Mouse (Mus musculus): ENCODE measurements around the gene Ecpas. TPM values are rescaled to one million over a fixed set of nuclear protein-coding genes. Genes with fewer than 3 reads are reported as not detected.

The Ecpas gene
- polyA plus RNA-seq, 1 experiment from 2014 or later = 24.1 TPM

DNA sequence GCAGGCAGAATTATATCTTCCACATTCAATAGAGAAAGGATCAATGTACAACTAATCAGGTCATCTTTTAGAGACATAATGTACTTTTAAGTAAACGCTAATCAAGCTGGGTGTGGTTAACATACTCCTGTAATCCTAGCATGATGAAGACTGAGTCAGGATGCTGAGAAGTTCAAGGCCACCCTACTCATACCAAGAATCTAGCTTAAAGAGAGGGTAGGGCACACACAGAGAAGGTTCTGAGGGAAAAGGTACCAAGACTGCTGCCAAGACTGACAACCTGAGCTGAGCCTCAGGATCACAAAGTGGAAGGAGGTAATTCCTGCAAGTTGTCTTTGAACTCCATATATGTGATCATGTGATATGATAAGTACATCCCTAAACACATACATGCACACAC, 24.0 kb downstream of the Ecpas start:
- WGBS (ENCODE audit: missing documents) = 90% methylated on average over 1 of the region's 1 CpGs
- H3K36me3 ChIP-seq (ENCODE audit: inconsistent target) = no peaks in the 10 kb centered on the region
- H3K27ac ChIP-seq = no peak overlapping the region
- H3K4me3 ChIP-seq (ENCODE audit: inconsistent target) = no peak overlapping the region
- peaks cover 100% of the 10 kb centered on the region for H3K79me2 ChIP-seq (ENCODE audit: inconsistent target)

DNA sequence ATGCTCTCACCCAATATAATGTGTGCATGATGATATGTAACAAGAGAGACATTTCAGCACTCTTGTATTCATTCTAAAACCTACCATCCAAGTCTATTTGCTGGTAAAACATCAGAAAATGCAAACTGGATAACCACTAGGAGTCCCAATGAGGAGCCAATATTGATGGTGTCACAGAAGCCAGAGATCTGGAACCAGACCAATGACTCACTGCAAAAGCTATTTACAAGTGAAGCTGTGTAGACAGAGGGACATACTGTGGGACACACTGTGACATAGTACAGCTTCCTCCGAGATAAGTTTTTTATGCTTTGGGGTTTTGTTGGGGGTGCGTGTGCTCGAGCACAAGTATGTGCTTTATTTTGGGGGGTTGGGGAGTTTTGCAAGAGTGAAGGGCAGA, 24.9 kb downstream of the Ecpas start:
- 83% methylated on average over 3 of the region's 3 CpGs for WGBS (ENCODE audit: missing documents)
- Histone ChIP-seq H3K27ac (no peak overlapping the region), H3K79me2 (ENCODE audit: inconsistent target) (peaks cover 100% of the 10 kb centered on the region), H3K4me3 (ENCODE audit: inconsistent target) (no peak overlapping the region), H3K36me3 (ENCODE audit: inconsistent target) (no peaks in the 10 kb centered on the region)

DNA sequence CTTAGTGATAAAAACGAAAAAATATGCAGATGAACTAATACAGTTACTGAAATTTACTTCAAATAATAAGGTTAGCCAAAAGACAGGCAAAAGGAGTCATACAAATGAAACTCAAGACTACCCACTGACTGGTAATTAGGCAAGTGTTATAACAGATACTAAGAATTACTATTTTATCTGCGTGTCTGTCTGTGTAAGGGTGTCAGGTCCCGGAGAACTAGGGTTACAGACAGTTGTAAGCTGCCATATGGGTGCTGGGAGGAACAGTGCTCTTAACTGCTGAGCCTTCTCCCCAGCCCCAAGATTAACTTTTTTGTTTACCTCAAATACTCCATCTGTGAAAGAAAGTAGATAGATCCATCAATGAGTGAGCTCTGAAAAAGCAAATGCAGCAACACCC, 25.8 kb downstream of the Ecpas start:
- no peak overlapping the region for H3K4me3 ChIP-seq (ENCODE audit: inconsistent target)
- peaks cover 100% of the 10 kb centered on the region for H3K79me2 ChIP-seq (ENCODE audit: inconsistent target)
- no peaks in the 10 kb centered on the region for H3K36me3 ChIP-seq (ENCODE audit: inconsistent target)
- WGBS (ENCODE audit: missing documents) = 96% methylated on average over 3 of the region's 3 CpGs
- no peak overlapping the region for H3K27ac ChIP-seq

DNA sequence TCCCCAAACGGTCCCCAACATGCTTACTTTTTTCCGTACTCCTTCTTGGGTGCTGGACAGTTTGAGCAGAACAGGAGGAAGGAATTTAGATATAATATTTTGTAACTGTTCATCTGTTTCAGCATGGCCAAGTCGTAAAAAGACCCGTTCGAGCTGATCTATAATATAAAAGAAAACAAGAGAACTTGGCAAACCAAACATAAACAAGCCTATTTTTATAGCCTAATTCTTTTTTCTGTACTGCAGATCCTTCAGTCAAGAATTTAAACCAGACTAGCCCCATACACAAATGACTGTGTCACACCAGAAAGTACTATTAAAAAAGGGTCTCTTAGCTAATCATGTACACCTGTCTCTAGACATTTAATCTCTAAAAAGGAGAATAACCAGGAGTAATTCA, 27.2 kb downstream of the Ecpas start:
- Histone ChIP-seq H3K79me2 (ENCODE audit: inconsistent target) (peaks cover 99% of the 10 kb centered on the region), H3K36me3 (ENCODE audit: inconsistent target) (no peaks in the 10 kb centered on the region), H3K4me3 (ENCODE audit: inconsistent target) (no peak overlapping the region), H3K27ac (no peak overlapping the region)
- 97% methylated on average over 5 of the region's 5 CpGs for WGBS (ENCODE audit: missing documents)

DNA sequence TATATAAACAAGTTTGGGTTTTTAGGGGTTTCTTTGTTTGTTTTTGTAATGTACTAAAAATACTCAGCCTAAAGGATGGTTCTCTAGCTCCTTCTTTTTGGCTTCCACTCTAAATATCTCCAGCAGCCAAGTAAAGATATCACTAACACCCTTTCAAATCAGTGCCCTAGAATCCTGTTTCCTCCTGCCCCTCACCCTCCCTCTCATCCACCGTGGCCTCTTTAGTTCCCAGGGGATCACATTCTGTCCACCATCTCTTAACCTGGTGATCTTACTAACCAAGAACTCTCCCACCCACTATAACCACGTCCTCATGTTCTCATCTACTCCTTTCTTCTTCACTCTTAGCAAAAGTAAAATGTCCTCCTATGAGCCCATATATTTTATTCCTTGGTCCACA, 28.7 kb downstream of the Ecpas start:
- WGBS (ENCODE audit: missing documents) = 94% methylated on average over 2 of the region's 2 CpGs

DNA sequence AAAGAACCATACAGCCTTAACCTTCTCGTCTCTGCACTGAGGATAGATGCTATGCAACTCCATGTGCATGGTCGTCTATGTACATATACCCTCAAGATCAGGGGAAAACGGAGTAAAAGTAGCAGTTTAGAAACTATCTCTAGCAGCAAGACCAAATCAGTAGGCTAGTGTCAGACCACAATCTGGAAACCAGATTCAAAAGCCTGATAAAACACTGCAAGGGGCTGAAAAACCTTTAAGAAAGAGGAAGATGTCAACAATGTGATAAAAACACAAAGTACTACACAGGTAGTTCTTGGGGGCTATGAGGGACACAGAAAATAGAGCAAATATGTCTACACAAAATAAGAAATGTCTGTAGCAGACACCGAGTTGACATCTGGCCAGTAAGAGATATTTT, 38.2 kb downstream of the Ecpas start:
- Histone ChIP-seq H3K79me2 (ENCODE audit: inconsistent target) (peaks cover 11% of the 10 kb centered on the region; the same call in 1 of the 2 replicates), H3K27ac (no peak overlapping the region), H3K36me3 (ENCODE audit: inconsistent target) (peaks cover 51% of the 10 kb centered on the region), H3K4me3 (ENCODE audit: inconsistent target) (no peak overlapping the region)
- WGBS (ENCODE audit: missing documents) = 81% methylated on average over 4 of the region's 4 CpGs

More for the DNA sequence above, 28.7 kb downstream of the Ecpas start:
- Histone ChIP-seq H3K36me3 (ENCODE audit: inconsistent target) (no peaks in the 10 kb centered on the region), H3K4me3 (ENCODE audit: inconsistent target) (no peak overlapping the region), H3K79me2 (ENCODE audit: inconsistent target) (peaks cover 91% of the 10 kb centered on the region), H3K27ac (no peak overlapping the region)

DNA sequence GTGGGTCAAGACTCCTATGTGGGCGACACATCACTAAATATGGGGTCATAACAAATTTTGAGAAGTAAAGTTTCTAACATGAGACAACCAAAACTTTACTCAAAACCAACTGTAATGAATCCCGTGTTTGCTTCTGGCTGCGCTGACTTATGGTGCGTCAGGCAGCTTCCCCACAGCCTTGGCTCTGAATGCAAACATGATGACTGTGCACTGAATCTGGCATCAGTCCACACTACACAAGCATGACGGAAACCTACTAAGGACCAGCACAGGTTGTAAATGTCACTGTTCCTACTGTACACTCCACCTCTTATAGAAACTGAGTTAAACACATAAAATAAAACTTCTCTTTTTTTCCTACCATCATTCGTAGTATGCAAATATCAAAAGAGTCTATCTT, 45.3 kb downstream of the Ecpas start:
- Histone ChIP-seq H3K27ac (no peak overlapping the region), H3K79me2 (ENCODE audit: inconsistent target) (no peaks in the 10 kb centered on the region), H3K36me3 (ENCODE audit: inconsistent target) (peaks cover 30% of the 10 kb centered on the region; the same call in 1 of the 2 replicates), H3K4me3 (ENCODE audit: inconsistent target) (no peak overlapping the region)
- 72% methylated on average over 6 of the region's 6 CpGs for WGBS (ENCODE audit: missing documents)

DNA sequence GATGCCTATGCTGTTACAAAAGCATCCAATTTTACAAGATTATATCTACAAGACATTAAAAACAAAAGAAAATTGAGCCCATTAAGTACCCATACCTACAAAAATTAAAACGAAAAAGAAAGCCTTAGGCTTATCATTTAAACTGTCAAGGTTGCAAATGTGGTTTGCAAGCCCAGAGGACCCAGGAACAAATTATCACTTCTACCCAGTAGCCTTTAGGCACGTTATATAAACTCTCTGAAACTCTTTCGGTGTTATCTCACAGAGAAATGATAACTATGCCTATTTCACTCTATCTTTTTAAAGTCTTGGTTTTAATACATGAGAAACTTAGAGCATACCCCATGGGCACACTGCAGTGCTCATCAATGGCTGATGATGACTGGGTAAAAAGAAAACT, 79.6 kb downstream of the Ecpas start:
- no peak overlapping the region for H3K27ac ChIP-seq
- H3K4me3 ChIP-seq (ENCODE audit: inconsistent target) = no peak overlapping the region
- 94% methylated on average over 3 of the region's 3 CpGs for WGBS (ENCODE audit: missing documents)
- peaks cover 62% of the 10 kb centered on the region for H3K36me3 ChIP-seq (ENCODE audit: inconsistent target)
- H3K79me2 ChIP-seq (ENCODE audit: inconsistent target) = no peaks in the 10 kb centered on the region

DNA sequence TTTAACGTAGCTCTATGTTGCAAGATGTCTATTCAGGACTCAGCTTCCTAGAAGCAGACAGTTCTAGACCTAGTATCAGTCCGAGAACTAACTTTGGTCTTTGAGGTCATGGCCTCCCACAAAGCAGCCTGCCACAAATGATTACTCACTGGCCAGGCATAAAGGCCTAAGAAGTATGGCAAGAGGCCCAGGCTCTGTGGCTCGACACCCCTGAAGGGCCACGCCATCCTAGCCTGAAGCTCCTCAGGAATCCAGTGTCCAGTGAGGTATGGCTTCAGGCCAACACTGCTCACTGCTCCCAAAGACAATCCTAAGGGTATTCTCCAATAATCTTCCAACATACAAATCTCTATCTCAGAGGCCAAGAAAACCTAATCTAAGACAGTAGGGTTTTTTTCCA, 86.6 kb downstream of the Ecpas start:
- peaks cover 70% of the 10 kb centered on the region for H3K36me3 ChIP-seq (ENCODE audit: inconsistent target)
- no peak overlapping the region for H3K27ac ChIP-seq
- H3K79me2 ChIP-seq (ENCODE audit: inconsistent target) = no peaks in the 10 kb centered on the region
- no peak overlapping the region for H3K4me3 ChIP-seq (ENCODE audit: inconsistent target)
- 99% methylated on average over 4 of the region's 4 CpGs for WGBS (ENCODE audit: missing documents)

DNA sequence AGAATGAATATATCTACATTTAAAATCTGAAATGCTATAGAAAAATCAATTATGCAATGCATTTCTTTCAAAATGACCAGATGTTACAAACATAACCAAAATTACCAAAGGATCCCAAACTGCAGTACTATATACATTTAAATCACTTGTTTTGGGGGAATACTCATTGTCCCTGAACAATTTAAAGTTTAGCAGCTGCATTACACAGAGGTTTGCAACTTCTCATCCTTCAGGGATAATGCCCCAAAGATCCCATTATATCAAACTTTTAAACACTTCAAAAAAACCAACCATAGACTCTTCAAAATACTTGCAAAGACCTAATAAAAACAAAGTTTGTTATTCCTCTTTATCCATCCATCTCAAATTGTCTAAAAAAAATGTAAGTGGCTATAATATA, 124.9 kb downstream of the Ecpas start, which contains the start of gene Olfr267:
Gene Olfr267 (minus strand): TSS at position 101 of the 400 bp plus-strand sequence.
- Histone ChIP-seq H3K36me3 (ENCODE audit: inconsistent target) (no peaks in the 10 kb centered on the region), H3K4me3 (ENCODE audit: inconsistent target) (no peak within 1 kb of the TSS), H3K27ac (no peak within 1 kb of the TSS), H3K79me2 (ENCODE audit: inconsistent target) (no peaks in the 10 kb centered on the region)

DNA sequence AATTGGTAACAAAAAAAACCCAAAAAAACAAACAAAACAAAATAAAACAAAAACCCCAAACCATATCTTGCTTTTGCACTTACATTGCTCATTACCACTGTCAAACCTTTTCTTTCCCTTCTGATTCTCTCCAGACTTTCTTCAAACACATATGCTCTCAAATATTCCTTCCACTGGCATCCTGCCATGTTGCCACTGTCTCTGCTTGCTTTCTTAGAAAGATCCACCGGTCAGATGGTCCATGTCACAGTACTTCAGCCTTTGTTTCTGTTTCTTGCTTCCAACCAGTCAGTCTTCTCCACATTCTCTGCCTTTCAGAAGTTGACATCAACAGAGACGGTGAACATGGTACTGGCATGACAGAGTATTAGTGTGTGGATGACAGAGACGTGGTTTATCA, 125.9 kb downstream of the Ecpas start:
- H3K79me2 ChIP-seq (ENCODE audit: inconsistent target) = no peaks in the 10 kb centered on the region
- WGBS (ENCODE audit: missing documents) = 85% methylated on average over 3 of the region's 3 CpGs
- no peak overlapping the region for H3K27ac ChIP-seq

DNA sequence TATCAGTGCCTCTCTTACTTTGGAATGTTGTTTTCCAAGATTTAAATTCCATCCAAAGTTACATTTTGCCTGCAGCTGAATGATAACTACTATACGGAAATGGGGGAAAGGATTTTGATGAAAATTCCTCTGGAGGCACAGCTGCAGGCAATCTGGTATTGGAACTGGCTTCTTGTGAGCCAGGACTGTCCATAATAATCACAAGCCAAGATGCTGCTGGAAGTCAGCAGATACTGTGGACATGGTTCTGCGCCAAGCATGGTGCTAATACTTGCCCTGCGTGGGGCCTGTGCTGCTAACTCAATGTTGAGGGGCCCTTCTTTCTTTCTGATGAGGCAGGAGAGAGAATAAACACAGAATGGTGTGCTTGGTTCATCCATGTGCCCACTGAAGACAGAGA, 149.1 kb downstream of the Ecpas start:
- 88% methylated on average over 3 of the region's 3 CpGs for WGBS (ENCODE audit: missing documents)

More for the DNA sequence above, 125.9 kb downstream of the Ecpas start:
- no peaks in the 10 kb centered on the region for H3K36me3 ChIP-seq (ENCODE audit: inconsistent target)
- no peak overlapping the region for H3K4me3 ChIP-seq (ENCODE audit: inconsistent target)

DNA sequence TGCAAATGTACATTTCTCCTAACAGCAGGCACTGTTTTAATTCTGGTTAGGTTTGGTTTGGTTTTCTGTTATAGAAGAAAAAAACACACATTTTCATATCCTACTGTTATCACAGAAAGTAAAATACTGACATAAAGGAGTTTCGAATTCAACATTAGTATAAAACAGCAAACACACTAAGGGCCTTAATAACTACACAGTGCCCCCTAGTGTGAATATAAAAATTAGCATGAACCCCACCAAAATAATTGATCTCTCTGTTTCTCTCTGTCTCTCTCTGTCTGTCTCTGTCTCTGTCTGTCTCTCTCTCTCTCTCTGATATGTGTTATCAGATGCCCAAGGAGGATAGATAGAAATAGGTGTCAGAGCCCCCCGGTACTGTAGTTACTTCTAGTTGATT, 163.0 kb downstream of the Ecpas start:
- H3K36me3 ChIP-seq (ENCODE audit: inconsistent target) = no peaks in the 10 kb centered on the region
- no peak overlapping the region for H3K4me3 ChIP-seq (ENCODE audit: inconsistent target)
- WGBS (ENCODE audit: missing documents) = 40% methylated on average over 2 of the region's 2 CpGs
- no peaks in the 10 kb centered on the region for H3K79me2 ChIP-seq (ENCODE audit: inconsistent target)
- no peak overlapping the region for H3K27ac ChIP-seq

More for the DNA sequence above, 149.1 kb downstream of the Ecpas start:
- Histone ChIP-seq H3K36me3 (ENCODE audit: inconsistent target) (no peaks in the 10 kb centered on the region), H3K27ac (no peak overlapping the region), H3K79me2 (ENCODE audit: inconsistent target) (no peaks in the 10 kb centered on the region), H3K4me3 (ENCODE audit: inconsistent target) (no peak overlapping the region)

DNA sequence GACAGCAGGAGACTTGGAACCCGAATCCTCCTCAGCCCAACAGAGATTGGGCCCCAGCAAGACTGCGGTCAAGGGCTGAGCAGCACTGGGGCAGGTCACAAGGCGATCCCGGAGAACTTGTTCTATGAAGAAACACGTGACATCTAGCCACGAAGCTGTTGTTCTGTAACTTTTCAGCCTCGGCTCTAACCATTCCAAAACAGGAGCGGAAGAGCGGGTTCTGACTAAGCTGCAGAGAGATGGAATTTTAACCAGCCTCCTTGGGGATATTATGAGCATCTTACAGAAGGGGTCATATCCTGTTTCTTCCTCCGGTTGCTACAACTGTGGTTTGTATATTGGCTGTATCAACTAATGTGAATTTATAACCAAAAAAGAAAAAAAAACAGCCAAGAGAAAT, 163.4 kb downstream of the Ecpas start:
- Histone ChIP-seq H3K4me3 (ENCODE audit: inconsistent target) (no peak overlapping the region), H3K27ac (no peak overlapping the region), H3K36me3 (ENCODE audit: inconsistent target) (no peaks in the 10 kb centered on the region), H3K79me2 (ENCODE audit: inconsistent target) (no peaks in the 10 kb centered on the region)
- 77% methylated on average over 10 of the region's 10 CpGs for WGBS (ENCODE audit: missing documents)
